Mouse (Mus musculus) retina, adult 2 months (tissue): ENCODE measurements around the gene Bicdl2.

Experiments
- DNase-seq: peaks from one replicate; pipeline ENCODE4 v3.0.0-alpha.2; 2012; ENCODE audit warnings: low read depth, low spot score

Gene Bicdl2

DNA sequence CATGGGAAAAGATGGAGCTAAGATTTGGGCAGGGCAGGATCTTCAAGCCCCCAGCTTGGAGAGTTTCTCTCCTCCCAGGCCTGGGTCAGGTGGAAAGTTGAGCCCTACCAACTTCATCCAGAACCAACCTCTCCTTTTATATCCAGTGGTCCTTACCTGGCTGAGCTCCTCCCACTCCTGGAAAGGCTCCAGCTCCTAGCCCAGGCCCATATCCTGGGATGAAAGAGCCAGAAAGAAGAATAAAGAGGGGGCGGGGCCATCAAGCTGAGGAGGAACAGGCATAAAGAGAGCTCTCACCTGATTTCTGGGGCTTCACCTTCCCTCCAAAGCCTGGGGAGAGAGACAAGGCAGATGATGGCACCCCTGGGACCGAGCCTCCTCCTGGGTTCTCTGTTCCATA is 56.7 kb downstream of the Bicdl2 start:
- no peak for DNase-seq
